Mouse (Mus musculus): ENCODE measurements at regions not wholly inside any gene's neighbourhood (a gene's known extent, or its start where the extent isn't known, plus 50 kb on each side); places are given as distances from the start of the nearest gene placed in this dataset.
"Not testable (repeated sequence)": the region's sequence is repeated elsewhere in the genome, so short reads cannot be mapped to it uniquely, and the experiment has no call there.

GRCm38 (mm10) chr14:48852061-48852460 lies 178.4 kb upstream of the Otx2 start:
- DNase-seq (ENCODE audit: low read depth, low spot score) = no peak

GRCm38 (mm10) chr14:48842861-48843260 lies 169.2 kb upstream of the Otx2 start:
- no peak for DNase-seq (ENCODE audit: low read depth, low spot score)

- no peak for DNase-seq (ENCODE audit: low read depth, low spot score)
Observed at GRCm38 (mm10) chr14:48841278-48841677, 167.7 kb upstream of the Otx2 start.

GRCm38 (mm10) chr14:48837181-48837580 lies 163.6 kb upstream of the Otx2 start:
- DNase-seq (ENCODE audit: low read depth, low spot score) = no peak

- DNase-seq (ENCODE audit: low read depth, low spot score) = no peak
Observed at GRCm38 (mm10) chr14:48836071-48836470, 162.5 kb upstream of the Otx2 start.

- no peak for DNase-seq (ENCODE audit: low read depth, low spot score)
Observed at GRCm38 (mm10) chr14:48834416-48834815, 160.8 kb upstream of the Otx2 start.

GRCm38 (mm10) chr14:48826421-48826820 lies 152.8 kb upstream of the Otx2 start:
- no peak for DNase-seq (ENCODE audit: low read depth, low spot score)

- no peak for DNase-seq (ENCODE audit: low read depth, low spot score)
Observed at GRCm38 (mm10) chr14:48824375-48824774, 150.8 kb upstream of the Otx2 start.

GRCm38 (mm10) chr14:48815941-48816340 lies 142.3 kb upstream of the Otx2 start:
- no peak for DNase-seq (ENCODE audit: low read depth, low spot score)

GRCm38 (mm10) chr14:48815231-48815728 lies 141.7 kb upstream of the Otx2 start:
- DNase-seq (ENCODE audit: low read depth, low spot score) = no peak

GRCm38 (mm10) chr14:48812741-48813495 lies 139.3 kb upstream of the Otx2 start:
- no peak for DNase-seq (ENCODE audit: low read depth, low spot score)

- DNase-seq (ENCODE audit: low read depth, low spot score) = no peak
Observed at GRCm38 (mm10) chr14:48804098-48804497, 130.5 kb upstream of the Otx2 start.

- DNase-seq (ENCODE audit: low read depth, low spot score) = no peak
Observed at GRCm38 (mm10) chr14:48801283-48801682, 127.7 kb upstream of the Otx2 start.

- DNase-seq (ENCODE audit: low read depth, low spot score) = no peak
Observed at GRCm38 (mm10) chr14:48800857-48801256, 127.2 kb upstream of the Otx2 start.

- DNase-seq (ENCODE audit: low read depth, low spot score) = no peak
Observed at GRCm38 (mm10) chr14:48800100-48800449, 126.5 kb upstream of the Otx2 start.

- no peak for DNase-seq (ENCODE audit: low read depth, low spot score)
Observed at GRCm38 (mm10) chr14:48799442-48800099, 126.0 kb upstream of the Otx2 start.

- no peak for DNase-seq (ENCODE audit: low read depth, low spot score)
Observed at GRCm38 (mm10) chr14:48791507-48791906, 117.9 kb upstream of the Otx2 start.

- no peak for DNase-seq (ENCODE audit: low read depth, low spot score)
Observed at GRCm38 (mm10) chr14:48779327-48779726, 105.7 kb upstream of the Otx2 start.

GRCm38 (mm10) chr14:48770832-48771231 lies 97.2 kb upstream of the Otx2 start:
- no peak for DNase-seq (ENCODE audit: low read depth, low spot score)

GRCm38 (mm10) chr14:48762691-48763090 lies 89.1 kb upstream of the Otx2 start:
- DNase-seq (ENCODE audit: low read depth, low spot score) = no peak

- no peak for DNase-seq (ENCODE audit: low read depth, low spot score)
Observed at GRCm38 (mm10) chr14:48761002-48761648, 87.5 kb upstream of the Otx2 start.

- DNase-seq (ENCODE audit: low read depth, low spot score) = not testable (repeated sequence)
Observed at GRCm38 (mm10) chr14:48755096-48755495, 81.5 kb upstream of the Otx2 start.

Data from retina, adult 2 months (tissue).